Mouse (Mus musculus) thymus, postnatal 25 days (tissue): ENCODE results near the gene Osbpl9.

Experiments used
- DNase-seq: peaks from one replicate; pipeline ENCODE4 v3.0.0; 2022

Osbpl9 gene

DNA sequence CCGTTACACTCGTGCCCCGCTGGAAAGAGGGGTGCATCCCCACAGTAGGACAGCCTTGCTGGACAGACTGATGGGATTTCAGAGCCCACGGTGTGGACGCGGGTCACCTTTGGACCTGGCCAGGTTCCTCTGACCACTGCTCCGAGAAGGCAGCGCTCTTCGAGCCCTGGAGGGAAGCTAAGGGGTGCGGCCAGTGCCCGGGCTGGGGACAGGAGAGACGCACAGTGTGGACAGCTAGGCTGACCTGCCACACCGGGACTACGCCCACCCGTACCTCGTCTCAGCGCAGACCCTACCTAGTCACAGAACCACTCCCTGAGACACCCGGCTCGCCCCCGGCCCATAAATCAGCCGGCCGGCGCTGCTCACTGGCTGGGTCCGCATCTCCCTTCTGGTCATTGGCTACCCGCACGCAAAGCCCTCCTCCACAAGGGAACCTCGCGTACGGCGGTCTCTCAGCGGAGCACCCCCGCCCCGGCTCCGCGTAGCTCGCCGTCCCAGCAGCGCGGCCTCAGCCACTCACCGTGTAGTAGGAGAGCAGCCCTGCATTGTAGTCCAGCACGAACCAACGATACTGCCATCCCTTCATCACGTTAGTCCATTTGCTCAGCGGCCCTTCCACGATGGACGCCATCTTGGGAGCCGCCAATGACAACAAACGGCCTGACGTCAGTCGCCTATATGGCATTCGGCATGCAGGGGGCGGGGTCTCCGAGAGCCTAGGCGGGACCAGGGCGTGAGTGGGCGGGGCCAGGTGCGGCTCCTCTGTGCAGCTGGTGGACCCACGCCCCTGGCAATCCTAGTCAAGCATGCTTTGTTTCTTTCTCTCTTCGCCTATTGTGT, at the start of gene Osbpl9:
Gene Osbpl9, minus strand, starts transcription at position 691 of the 843 bp plus-strand sequence.
- DNase-seq = peak; percentile 100

DNA sequence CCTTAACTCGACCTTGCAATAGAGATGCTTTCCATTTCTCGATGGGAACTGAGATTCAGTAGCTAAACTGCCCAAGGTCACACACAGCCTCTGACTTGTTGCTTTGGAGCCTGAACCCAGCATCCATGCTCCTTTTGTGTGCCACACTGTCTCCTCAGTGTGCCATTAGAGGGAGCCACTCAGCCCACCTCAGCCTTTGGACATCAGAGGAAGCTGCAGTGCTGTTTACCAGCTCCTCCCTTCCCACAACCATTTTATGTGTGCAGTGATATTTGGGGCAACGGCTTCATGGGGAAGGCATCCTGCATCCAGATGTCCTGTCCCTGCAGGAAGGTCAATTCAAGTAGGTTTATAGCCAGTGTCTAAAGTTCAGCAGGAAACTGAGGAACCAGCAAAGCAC, 49.5 kb upstream of the Osbpl9 start:
- DNase-seq = peak; percentile 59

- no peak for DNase-seq
These were observed 43.0 kb upstream of the Osbpl9 start for GRCm38 (mm10) chr4:109245016-109245620.

DNA sequence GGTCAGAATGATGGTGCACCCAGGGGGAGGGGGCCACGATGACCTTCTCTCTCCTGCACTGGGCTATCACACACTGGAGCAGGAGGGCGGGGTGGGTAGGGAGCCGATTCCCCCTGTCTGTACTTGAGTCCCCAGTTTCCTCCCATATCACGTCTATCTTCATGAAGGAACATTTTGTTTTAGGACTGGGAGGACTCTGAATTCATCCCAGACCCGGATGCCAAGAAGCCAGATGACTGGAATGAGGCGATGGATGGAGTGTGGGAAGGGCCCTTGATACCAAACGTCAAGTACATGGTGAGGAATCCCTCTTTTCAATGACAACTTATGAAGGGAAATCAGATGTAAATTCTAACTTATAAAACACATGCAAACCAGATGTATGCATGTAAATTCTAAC, 42.4 kb upstream of the Osbpl9 start:
- no peak for DNase-seq

DNA sequence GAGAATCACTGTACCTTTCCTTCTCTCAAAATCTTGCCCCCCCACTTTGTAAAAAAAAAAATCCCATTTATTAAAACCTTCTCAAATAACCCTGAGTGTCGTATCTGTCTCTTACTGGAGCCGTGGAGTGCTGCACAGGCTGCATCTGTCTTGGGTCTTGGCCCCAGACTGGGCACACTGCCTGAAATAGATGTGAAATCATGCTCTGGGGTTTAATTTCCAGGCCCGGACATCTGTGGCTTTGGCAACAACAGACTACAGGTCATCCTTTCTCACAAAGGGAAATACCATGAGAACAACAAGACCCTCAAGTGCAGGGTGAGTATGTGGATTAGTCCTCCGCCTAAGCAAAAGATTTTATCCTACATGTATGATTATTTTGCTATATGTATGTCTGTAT, 39.9 kb upstream of the Osbpl9 start:
- no peak for DNase-seq

GRCm38 (mm10) chr4:109241221-109241620, 39.1 kb upstream of the Osbpl9 start:
- DNase-seq = no peak

DNA sequence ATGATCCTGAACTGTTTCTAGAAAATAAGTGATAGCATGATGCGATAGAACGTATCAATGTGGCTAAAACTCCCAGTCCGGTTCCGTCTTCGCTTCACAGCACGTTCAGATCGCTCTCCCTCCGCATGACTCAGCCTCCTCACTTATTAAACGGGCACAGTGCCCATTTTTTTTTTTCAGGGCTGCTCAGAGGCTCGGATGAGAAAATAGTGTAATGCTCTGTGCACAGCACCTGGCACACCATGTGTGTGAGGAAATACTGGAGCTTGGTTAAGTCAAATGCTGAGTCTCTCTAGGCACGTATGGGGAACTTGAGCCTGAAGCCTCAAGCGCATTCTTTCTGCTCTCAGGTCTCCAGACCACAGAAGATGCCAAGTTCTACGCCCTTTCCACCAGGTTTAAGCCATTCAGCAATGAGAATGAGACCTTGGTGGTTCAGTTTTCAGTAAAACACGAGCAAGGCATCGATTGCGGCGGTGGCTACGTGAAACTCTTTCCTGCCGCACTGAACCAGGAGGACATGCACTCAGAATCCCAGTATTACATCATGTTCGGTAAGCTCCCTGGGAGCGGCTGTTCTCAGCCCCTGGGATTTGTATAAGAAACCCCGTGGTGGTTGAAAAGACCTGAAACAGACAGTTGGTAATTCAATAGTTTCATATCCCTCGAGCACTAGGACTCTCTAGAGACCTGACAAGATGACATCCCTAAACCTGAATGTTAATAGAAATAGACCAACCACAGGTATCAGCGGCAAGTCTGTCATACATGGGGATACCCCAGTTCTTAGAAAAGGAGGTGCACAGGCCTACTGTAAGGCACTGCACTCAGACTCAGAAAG, 36.6 kb upstream of the Osbpl9 start:
- no peak for DNase-seq

DNA sequence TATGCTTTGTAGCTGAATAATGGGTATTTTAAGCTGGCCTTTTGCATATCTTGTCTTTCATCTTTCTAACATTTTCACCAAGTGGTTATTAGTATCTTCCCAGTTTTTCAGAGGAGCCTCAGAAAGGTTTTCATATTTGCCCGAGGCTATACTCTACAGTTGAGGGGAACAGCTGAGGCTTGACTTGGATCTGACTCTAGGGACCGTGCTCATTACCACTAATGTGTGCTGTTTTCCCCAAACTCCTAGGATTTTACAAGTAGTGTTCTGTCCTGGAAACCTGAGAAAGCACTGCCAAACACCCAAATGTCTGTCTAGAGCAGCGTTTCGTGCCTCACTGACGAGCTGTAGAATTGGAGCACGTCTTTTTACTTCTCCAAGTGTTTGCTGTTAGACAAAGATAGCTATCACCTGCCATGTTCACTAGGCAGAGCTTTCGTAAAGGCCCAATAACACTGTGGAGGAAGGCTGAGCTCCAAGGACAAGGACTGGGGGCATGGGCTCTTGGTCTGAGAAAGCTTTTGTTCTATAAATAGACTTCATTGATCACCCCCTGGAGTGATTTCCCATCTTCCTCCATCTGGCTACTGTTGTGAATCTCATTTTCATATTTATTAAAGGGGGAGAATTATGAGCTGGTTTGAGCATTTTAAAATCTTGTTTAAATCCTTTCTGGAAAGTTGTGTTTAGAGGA, 34.3 kb upstream of the Osbpl9 start:
- no peak for DNase-seq

GRCm38 (mm10) chr4:109234806-109235350, 32.8 kb upstream of the Osbpl9 start:
- no peak for DNase-seq

- DNase-seq = no peak
These were observed 32.1 kb upstream of the Osbpl9 start, which contains the start of gene Calr4 for GRCm38 (mm10) chr4:109234185-109234584. Calr4 (plus strand) TSS chr4:109234485.

GRCm38 (mm10) chr4:109229766-109230279, 27.8 kb upstream of the Osbpl9 start:
- DNase-seq = peak; percentile 64

- no peak for DNase-seq
These were observed 24.0 kb upstream of the Osbpl9 start for GRCm38 (mm10) chr4:109226071-109226470.

DNA sequence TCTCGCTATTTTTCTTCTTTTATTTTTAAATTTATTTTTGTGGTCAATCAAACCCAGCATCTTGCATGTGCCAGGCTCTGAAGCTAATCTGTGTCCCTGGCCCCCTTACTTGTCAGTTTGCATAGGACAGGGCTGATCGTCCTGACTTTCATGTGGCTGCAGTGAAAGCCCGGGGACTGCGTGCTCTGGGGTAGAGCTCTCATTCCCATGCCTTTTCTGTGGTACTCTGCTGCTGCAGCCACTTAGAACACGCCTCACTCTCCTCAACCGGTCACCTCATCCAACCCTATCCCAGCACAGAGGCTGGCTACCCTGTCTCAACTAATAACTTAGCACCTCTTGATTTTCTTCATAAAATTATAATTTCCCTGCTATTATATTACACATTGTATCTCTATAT, 23.5 kb upstream of the Osbpl9 start:
- DNase-seq = no peak

GRCm38 (mm10) chr4:109224762-109225552, 22.9 kb upstream of the Osbpl9 start:
- DNase-seq = no peak

- DNase-seq = no peak
These were observed 19.9 kb upstream of the Osbpl9 start for GRCm38 (mm10) chr4:109222001-109222400.

- DNase-seq = no peak
These were observed 18.4 kb upstream of the Osbpl9 start for GRCm38 (mm10) chr4:109220441-109220940.

- DNase-seq = no peak
These were observed 15.9 kb upstream of the Osbpl9 start for GRCm38 (mm10) chr4:109218008-109218407.

- no peak for DNase-seq
These were observed 11.9 kb upstream of the Osbpl9 start for GRCm38 (mm10) chr4:109213986-109214385.

GRCm38 (mm10) chr4:109210881-109211280, 8.8 kb upstream of the Osbpl9 start:
- DNase-seq = no peak

- DNase-seq = no peak
These were observed 8.2 kb upstream of the Osbpl9 start for GRCm38 (mm10) chr4:109210253-109210652.

- DNase-seq = no peak
These were observed 5.5 kb upstream of the Osbpl9 start for GRCm38 (mm10) chr4:109207524-109207923.
